Mouse (Mus musculus): ENCODE data around the gene Slco1a1.
"Not testable (repeated sequence)": the region's sequence is repeated elsewhere in the genome, so short reads cannot be mapped to it uniquely, and the experiment has no call there.

Slco1a1 gene

GRCm38 (mm10) chr6:141946862-141947261 is at the start of gene Slco1a1:
Gene Slco1a1 (minus strand): TSS chr6:141946962.
- DNase-seq (ENCODE audit: low spot score in 2 of 2) = no peak

GRCm38 (mm10) chr6:141986772-141987171 is 40.0 kb upstream of the Slco1a1 start:
- DNase-seq (ENCODE audit: low spot score in 2 of 2) = no peak

- no peak for DNase-seq (ENCODE audit: low spot score in 2 of 2)
These were observed 37.9 kb upstream of the Slco1a1 start for GRCm38 (mm10) chr6:141984644-141985043.

- no peak for DNase-seq (ENCODE audit: low spot score in 2 of 2)
These were observed 15.7 kb upstream of the Slco1a1 start for GRCm38 (mm10) chr6:141962420-141962819.

- no peak for DNase-seq (ENCODE audit: low spot score in 2 of 2)
These were observed 15.1 kb upstream of the Slco1a1 start for GRCm38 (mm10) chr6:141961861-141962260.

- no peak for DNase-seq (ENCODE audit: low spot score in 2 of 2)
These were observed 13.7 kb upstream of the Slco1a1 start for GRCm38 (mm10) chr6:141960482-141960881.

- DNase-seq (ENCODE audit: low spot score in 2 of 2) = no peak
These were observed 6.3 kb downstream of the Slco1a1 start for GRCm38 (mm10) chr6:141940451-141940850.

GRCm38 (mm10) chr6:141898197-141898596 is 48.6 kb downstream of the Slco1a1 start:
- DNase-seq (ENCODE audit: low spot score in 2 of 2) = no peak

GRCm38 (mm10) chr6:141889723-141890122 is 57.0 kb downstream of the Slco1a1 start:
- DNase-seq (ENCODE audit: low spot score in 2 of 2) = no peak

GRCm38 (mm10) chr6:141888248-141888647 is 58.5 kb downstream of the Slco1a1 start:
- DNase-seq (ENCODE audit: low spot score in 2 of 2) = no peak

- no peak for DNase-seq (ENCODE audit: low spot score in 2 of 2)
These were observed 64.2 kb downstream of the Slco1a1 start for GRCm38 (mm10) chr6:141882581-141882980.

- not testable (repeated sequence) for DNase-seq (ENCODE audit: low spot score in 2 of 2)
These were observed 71.0 kb downstream of the Slco1a1 start for GRCm38 (mm10) chr6:141875742-141876141.

GRCm38 (mm10) chr6:141871711-141872110 is 75.1 kb downstream of the Slco1a1 start:
- no peak for DNase-seq (ENCODE audit: low spot score in 2 of 2)

- DNase-seq (ENCODE audit: low spot score in 2 of 2) = no peak
These were observed 78.0 kb downstream of the Slco1a1 start for GRCm38 (mm10) chr6:141868735-141869134.

- no peak for DNase-seq (ENCODE audit: low spot score in 2 of 2)
These were observed 80.7 kb downstream of the Slco1a1 start for GRCm38 (mm10) chr6:141866026-141866425.

- DNase-seq (ENCODE audit: low spot score in 2 of 2) = no peak
These were observed 88.8 kb downstream of the Slco1a1 start for GRCm38 (mm10) chr6:141857735-141858531.

All from right cerebral cortex, postnatal 10 days (tissue).